Mouse (Mus musculus) forebrain, embryonic 14.5 days (tissue): ENCODE data around the gene Grk2. TPM values are rescaled to one million over a fixed set of nuclear protein-coding genes. Genes with fewer than 3 reads are reported as not detected.
A peak's percentile ranks its signal among the peaks of the same experiment; 100 is the strongest.

Source experiments
- ATAC-seq: fragments of 200-750 bp; cut with Nextera tagmentation; 2 replicates; pipeline ENCODE4 v1.8.0; 2017; ENCODE audit warnings: mild to moderate bottlenecking, moderate library complexity
- DNase-seq: peaks from one replicate; pipeline ENCODE4 v3.0.0-alpha.2; 2015; ENCODE audit warnings: low spot score
- H3K27ac ChIP-seq: fragments of 300-500 bp; sonication (generic); 2 replicates; pipeline ENCODE4 v1.5.1; 2014; ENCODE audit warnings: low read depth, mild to moderate bottlenecking, control low read depth, low read length, moderate library complexity
- H3K27me3 ChIP-seq: fragments of 300-500 bp; sonication (generic); replicated peaks from 2 replicates; pipeline ENCODE4 v1.6.1; 2014; ENCODE audit warnings: low read length, control low read depth, mixed read lengths; ENCODE audit not compliant: control insufficient read depth, insufficient read depth
- H3K36me3 ChIP-seq: fragments of 300-500 bp; sonication (generic); 2 replicates; pipeline ENCODE4 v1.6.1; 2014; ENCODE audit warnings: low read length, control low read depth; ENCODE audit not compliant: control insufficient read depth, insufficient read depth
- H3K4me1 ChIP-seq: fragments of 300-500 bp; sonication (generic); 2 replicates; pipeline ENCODE4 v1.6.1; 2014; ENCODE audit warnings: antibody characterized with exemption, low read length, control low read depth; ENCODE audit not compliant: control insufficient read depth, insufficient read depth
- H3K4me2 ChIP-seq: fragments of 300-500 bp; sonication (generic); 2 replicates; pipeline ENCODE4 v1.6.1; 2014; ENCODE audit warnings: mild to moderate bottlenecking, control low read depth, low read length
- H3K4me3 ChIP-seq: fragments of 300-500 bp; sonication (generic); 2 replicates; pipeline ENCODE4 v1.5.1; 2014; ENCODE audit warnings: low read depth, low read length, control low read depth
- H3K9ac ChIP-seq: fragments of 300-500 bp; sonication (generic); 2 replicates; pipeline ENCODE4 v1.6.1; 2014; ENCODE audit warnings: mild to moderate bottlenecking, low read length, control low read depth, moderate library complexity
- H3K9me3 ChIP-seq: fragments of 300-500 bp; sonication (generic); replicated peaks from 2 replicates; pipeline ENCODE4 v1.6.1; 2016; ENCODE audit warnings: low read length, control low read depth, mixed read lengths; ENCODE audit not compliant: control insufficient read depth
- WGBS: fragments of 180-500 bp; shearing (Covaris S2); extraction: QIAGEN DNeasy Blood & Tissue Kit; methylation state at CpG from one replicate; pipeline ENCODE4 v1.1.7; 2014; 5-methylcytosine and 5-hydroxymethylcytosine counted together
- polyA plus RNA-seq: library from polyadenylated mRNA; unstranded; fragments of >200 nt; fragmentation: Nextera tagmentation; extraction: Ambion mirVana; gene quantifications from 2 replicates; pipeline ENCODE4 v1.2.1, GENCODE M21; 2014

Grk2 gene
- polyA plus RNA-seq, 1 experiment from 2014 or later, result 17.1 TPM

- DNase-seq, result peak; percentile 22
- Histone ChIP-seq H3K27me3 (peaks cover 13% of the 10 kb centered on the region; the same call in 1 of the 2 replicates), H3K27ac (no peak within 1 kb of the TSS), H3K4me1 (peaks cover 4% of the 10 kb centered on the region; the same call in 1 of the 2 replicates), H3K4me2 (peak within 1 kb of the TSS; percentile 47), H3K4me3 (peak within 1 kb of the TSS; percentile 18), H3K36me3 (peaks cover 4% of the 10 kb centered on the region; the same call in 1 of the 2 replicates), H3K9me3 (no peaks in the 10 kb centered on the region), H3K9ac (peak within 1 kb of the TSS; percentile 33; the same call in 1 of the 2 replicates)
- peak; percentile 50 for ATAC-seq
- WGBS, result 7% methylated on average over 46 of the region's 46 CpGs
Observed at GRCm38 (mm10) chr19:4268566-4269361, 37.3 kb downstream of the Grk2 start, which contains the start of gene Ssh3. Gene Ssh3, minus strand, starts transcription at chr19:4269180.

- Histone ChIP-seq H3K4me2 (no peak overlapping the region), H3K27me3 (peaks cover 13% of the 10 kb centered on the region; the same call in 1 of the 2 replicates), H3K27ac (no peak overlapping the region), H3K4me1 (peaks cover 4% of the 10 kb centered on the region; the same call in 1 of the 2 replicates), H3K4me3 (no peak overlapping the region), H3K9me3 (no peaks in the 10 kb centered on the region), H3K36me3 (peaks cover 3% of the 10 kb centered on the region; the same call in 1 of the 2 replicates), H3K9ac (no peak overlapping the region)
- DNase-seq (no peak), ATAC-seq (no peak)
- 72% methylated on average over 4 of the region's 4 CpGs for WGBS
Observed at GRCm38 (mm10) chr19:4265956-4266355, 40.1 kb downstream of the Grk2 start.

- 96% methylated on average over 6 of the region's 6 CpGs for WGBS
- Histone ChIP-seq H3K4me2 (no peak overlapping the region), H3K9me3 (no peaks in the 10 kb centered on the region)
Observed at GRCm38 (mm10) chr19:4264171-4264780, 41.7 kb downstream of the Grk2 start.

GRCm38 (mm10) chr19:4263702-4264101 lies 42.3 kb downstream of the Grk2 start:
- H3K4me1 ChIP-seq, result no peaks in the 10 kb centered on the region
- DNase-seq, result no peak
- H3K9me3 ChIP-seq, result no peaks in the 10 kb centered on the region
- H3K9ac ChIP-seq, result no peak overlapping the region
- no peak overlapping the region for H3K27ac ChIP-seq
- 0 out of 2 replicates have a peak, but pooled peaks cover 6% of the 10 kb centered on the region for H3K27me3 ChIP-seq
- H3K4me2 ChIP-seq, result no peak overlapping the region
- no peaks in the 10 kb centered on the region for H3K36me3 ChIP-seq
- ATAC-seq, result no peak
- 66% methylated on average over 14 of the region's 14 CpGs for WGBS
- no peak overlapping the region for H3K4me3 ChIP-seq

More at GRCm38 (mm10) chr19:4264171-4264780, 41.7 kb downstream of the Grk2 start:
- H3K9ac ChIP-seq, result no peak overlapping the region
- peaks cover 4% of the 10 kb centered on the region; the same call in 1 of the 2 replicates for H3K4me1 ChIP-seq
- no peak for DNase-seq
- H3K36me3 ChIP-seq, result no peaks in the 10 kb centered on the region
- no peak overlapping the region for H3K27ac ChIP-seq
- no peak for ATAC-seq
- peaks cover 12% of the 10 kb centered on the region; the same call in 1 of the 2 replicates for H3K27me3 ChIP-seq
- H3K4me3 ChIP-seq, result no peak overlapping the region

- H3K4me3 ChIP-seq, result no peak overlapping the region
- no peak overlapping the region for H3K9ac ChIP-seq
- 71% methylated on average over 6 of the region's 6 CpGs for WGBS
- H3K4me1 ChIP-seq, result no peaks in the 10 kb centered on the region
- H3K36me3 ChIP-seq, result no peaks in the 10 kb centered on the region
- DNase-seq, result no peak
- no peak overlapping the region for H3K27ac ChIP-seq
- no peaks in the 10 kb centered on the region for H3K9me3 ChIP-seq
- H3K27me3 ChIP-seq, result 0 out of 2 replicates have a peak, but pooled peaks cover 3% of the 10 kb centered on the region
- no peak for ATAC-seq
- H3K4me2 ChIP-seq, result no peak overlapping the region
Observed at GRCm38 (mm10) chr19:4262756-4263155, 43.3 kb downstream of the Grk2 start.

- no peaks in the 10 kb centered on the region for H3K4me1 ChIP-seq
- no peaks in the 10 kb centered on the region for H3K36me3 ChIP-seq
- ATAC-seq, result no peak
- no peak overlapping the region for H3K4me2 ChIP-seq
- H3K9ac ChIP-seq, result no peak overlapping the region
- no peak for DNase-seq
- no peak overlapping the region for H3K4me3 ChIP-seq
- no peaks in the 10 kb centered on the region for H3K27me3 ChIP-seq
- WGBS, result 60% methylated on average over 8 of the region's 8 CpGs
- H3K9me3 ChIP-seq, result no peaks in the 10 kb centered on the region
- H3K27ac ChIP-seq, result no peak overlapping the region
Observed at GRCm38 (mm10) chr19:4261038-4261698, 44.9 kb downstream of the Grk2 start.

- peak overlapping the region; percentile 60 for H3K4me3 ChIP-seq
- peak overlapping the region; percentile 71 for H3K9ac ChIP-seq
- no peaks in the 10 kb centered on the region for H3K36me3 ChIP-seq
- no peak overlapping the region for H3K27ac ChIP-seq
- no peaks in the 10 kb centered on the region for H3K4me1 ChIP-seq
- H3K4me2 ChIP-seq, result peak overlapping the region; percentile 91
- WGBS, result 20% methylated on average over 12 of the region's 12 CpGs
- no peaks in the 10 kb centered on the region for H3K9me3 ChIP-seq
- ATAC-seq (no peak; the same call in 1 of the 2 replicates), DNase-seq (no peak)
- H3K27me3 ChIP-seq, result no peaks in the 10 kb centered on the region
Observed at GRCm38 (mm10) chr19:4257897-4258252, 48.1 kb downstream of the Grk2 start.

- H3K27me3 ChIP-seq, result no peaks in the 10 kb centered on the region
- H3K27ac ChIP-seq, result no peak overlapping the region
- DNase-seq (peak; percentile 98), ATAC-seq (peak; percentile 95)
- peak overlapping the region; percentile 91 for H3K4me2 ChIP-seq
- peak overlapping the region; percentile 71 for H3K9ac ChIP-seq
- no peaks in the 10 kb centered on the region for H3K4me1 ChIP-seq
- H3K4me3 ChIP-seq, result peak overlapping the region; percentile 60
- H3K9me3 ChIP-seq, result no peaks in the 10 kb centered on the region
- WGBS, result under 1% methylated on average over 41 of the region's 41 CpGs
- no peaks in the 10 kb centered on the region for H3K36me3 ChIP-seq
Observed at GRCm38 (mm10) chr19:4257216-4257896, 48.7 kb downstream of the Grk2 start.
